8 mouse cellular contexts compared by ENCODE assay signal in genomic region chr2:127656086-127656720, GRCm38 (mm10). TPM values are rescaled to one million over a fixed set of nuclear protein-coding genes. Genes with fewer than 3 reads are reported as not detected.
A peak's percentile ranks its signal among the peaks of the same experiment; 100 is the strongest.
DNase-seq lines count a peak whose midpoint lies in the region; ATAC-seq and TF ChIP-seq lines count a peak whose summit lies in the region.

Mal (minus strand) TSS chr2:127656695.

- intact Hi-C loops in left cerebral cortex, postnatal 25 days (cut with DNase I), result no loop called here

- no peak within 1 kb of the TSS for H3K27ac ChIP-seq in intestine, postnatal 0 days (ENCODE audit: low read depth, low read length)
- peak within 1 kb of the TSS; percentile 55 for H3K27ac ChIP-seq in stomach, embryonic 16.5 days (ENCODE audit: low read length)

- peaks cover 46% of the 10 kb centered on the region for H3K27me3 ChIP-seq in intestine, postnatal 0 days (replicated peaks; ENCODE audit: control insufficient read depth, insufficient read depth, low read length)
- peaks cover 38% of the 10 kb centered on the region for H3K27me3 ChIP-seq in stomach, embryonic 16.5 days (ENCODE audit: control insufficient read depth, insufficient read depth, low read length)

- no peaks in the 10 kb centered on the region for H3K36me3 ChIP-seq in intestine, postnatal 0 days (ENCODE audit: control insufficient read depth, insufficient read depth)
- no peaks in the 10 kb centered on the region for H3K36me3 ChIP-seq in stomach, embryonic 16.5 days (ENCODE audit: control insufficient read depth, insufficient read depth, low read length)

- H3K4me2 ChIP-seq in intestine, postnatal 0 days (replicated peaks; ENCODE audit: low read depth), result peak within 1 kb of the TSS; percentile 66
- H3K4me2 ChIP-seq in stomach, embryonic 16.5 days (ENCODE audit: low read depth, low read length), result peak within 1 kb of the TSS; percentile 60

- H3K9me3 ChIP-seq in intestine, postnatal 0 days (ENCODE audit: control insufficient read depth), result no peaks in the 10 kb centered on the region
- no peaks in the 10 kb centered on the region for H3K9me3 ChIP-seq in stomach, embryonic 16.5 days (replicated peaks; ENCODE audit: control insufficient read depth, low read length)

- H3K9ac ChIP-seq in intestine, postnatal 0 days (ENCODE audit: low read depth, low read length), result no peak within 1 kb of the TSS
- H3K9ac ChIP-seq in stomach, embryonic 16.5 days (ENCODE audit: low read length), result peak within 1 kb of the TSS; percentile 64

- no peak for ATAC-seq in intestine, postnatal 0 days
- ATAC-seq in stomach, embryonic 16.5 days (ENCODE audit: insufficient read depth, low FRiP score), result peak; percentile 55

- no peak for TF ChIP-seq CTCF in intestine, postnatal 0 days (IDR thresholded peaks at IDR 0.05; ENCODE audit: low read depth)

- DNase-seq in adrenal gland, adult 18-20 months (ENCODE audit: low spot score in 2 of 2), result peak; percentile 72 to 79
- DNase-seq in cerebellum, postnatal 10 days, result peak; percentile 38 to 40
- peak; percentile 23 for DNase-seq in gastrocnemius, postnatal 4 days (ENCODE audit: low spot score in 2 of 2)
- peak; percentile 12 to 21 for DNase-seq in left cerebral cortex, postnatal 25 days (ENCODE audit: low spot score in 2 of 2)
- peak; percentile 37 for DNase-seq in mesoderm, embryonic 11.5 days (ENCODE audit: low read depth, low spot score)
- DNase-seq in thymus, postnatal 36 days, result no peak

- no peaks in the 10 kb centered on the region for H3K4me1 ChIP-seq in intestine, postnatal 0 days (replicated peaks; ENCODE audit: control insufficient read depth, insufficient read depth, low read length)
- no peaks in the 10 kb centered on the region for H3K4me1 ChIP-seq in stomach, embryonic 16.5 days (ENCODE audit: control insufficient read depth, insufficient read depth, low read length)

- under 1% methylated on average over 43 of the region's 43 CpGs for WGBS in intestine, postnatal 0 days
- WGBS in stomach, embryonic 16.5 days, result under 1% methylated on average over 43 of the region's 43 CpGs

- H3K4me3 ChIP-seq in intestine, postnatal 0 days (ENCODE audit: low read depth, low read length), result peak within 1 kb of the TSS; percentile 31
- H3K4me3 ChIP-seq in stomach, embryonic 16.5 days (replicated peaks; ENCODE audit: low read length), result peak within 1 kb of the TSS; percentile 47

RNA-seq across cellular contexts. Expression of gene Mal, which starts in this region (rescaled TPM):
- 1 to 10 TPM; 7.8 to 9.4 TPM for total RNA-seq in adrenal gland, adult 18-20 months (2021)
- 10 to 100 TPM; 15.9 to 17.6 TPM for total RNA-seq in gastrocnemius, postnatal 4 days (2021)
- polyA plus RNA-seq in intestine, postnatal 0 days (2015; fragmentation: Nextera tagmentation; extraction: Ambion mirVana), result 1.9 and 3.8 TPM in 2 replicates
- 100 to 1,000 TPM; 100 to 125 TPM for total RNA-seq in left cerebral cortex, postnatal 25 days (2021)
- 143 and 246 TPM in 2 replicates for polyA plus RNA-seq in stomach, embryonic 16.5 days (2015; fragmentation: Nextera tagmentation; extraction: Ambion mirVana)

Comparison
In these comparisons a context has a peak if more than half of its experiments do, and no peak if none do; other contexts are left out.
1. RNA of gene Mal (total RNA-seq): 100 to 125 TPM in left cerebral cortex, postnatal 25 days; 15.9 to 17.6 TPM in gastrocnemius, postnatal 4 days and 7.8 to 9.4 TPM in adrenal gland, adult 18-20 months; every median in the first group is over 4 times any median in the second.
2. RNA of gene Mal (polyA plus RNA-seq): 143 to 246 TPM in stomach, embryonic 16.5 days; 1.9 to 3.8 TPM in intestine, postnatal 0 days; every median in the first group is over 10 times any median in the second.
3. DNase-seq: peak in adrenal gland, adult 18-20 months (2 of 2), cerebellum, postnatal 10 days (2 of 2), gastrocnemius, postnatal 4 days (2 of 2), left cerebral cortex, postnatal 25 days (2 of 2) and mesoderm, embryonic 11.5 days (single experiment); none in thymus, postnatal 36 days (0 of 2).